Mouse (Mus musculus): ENCODE results near the gene Phka2. TPM values are rescaled to one million over a fixed set of nuclear protein-coding genes. Genes with fewer than 3 reads are reported as not detected.
A peak's percentile ranks its signal among the peaks of the same experiment; 100 is the strongest.

The Phka2 gene
- polyA plus RNA-seq, 1 experiment from 2014 or later = 9.8 TPM

DNA sequence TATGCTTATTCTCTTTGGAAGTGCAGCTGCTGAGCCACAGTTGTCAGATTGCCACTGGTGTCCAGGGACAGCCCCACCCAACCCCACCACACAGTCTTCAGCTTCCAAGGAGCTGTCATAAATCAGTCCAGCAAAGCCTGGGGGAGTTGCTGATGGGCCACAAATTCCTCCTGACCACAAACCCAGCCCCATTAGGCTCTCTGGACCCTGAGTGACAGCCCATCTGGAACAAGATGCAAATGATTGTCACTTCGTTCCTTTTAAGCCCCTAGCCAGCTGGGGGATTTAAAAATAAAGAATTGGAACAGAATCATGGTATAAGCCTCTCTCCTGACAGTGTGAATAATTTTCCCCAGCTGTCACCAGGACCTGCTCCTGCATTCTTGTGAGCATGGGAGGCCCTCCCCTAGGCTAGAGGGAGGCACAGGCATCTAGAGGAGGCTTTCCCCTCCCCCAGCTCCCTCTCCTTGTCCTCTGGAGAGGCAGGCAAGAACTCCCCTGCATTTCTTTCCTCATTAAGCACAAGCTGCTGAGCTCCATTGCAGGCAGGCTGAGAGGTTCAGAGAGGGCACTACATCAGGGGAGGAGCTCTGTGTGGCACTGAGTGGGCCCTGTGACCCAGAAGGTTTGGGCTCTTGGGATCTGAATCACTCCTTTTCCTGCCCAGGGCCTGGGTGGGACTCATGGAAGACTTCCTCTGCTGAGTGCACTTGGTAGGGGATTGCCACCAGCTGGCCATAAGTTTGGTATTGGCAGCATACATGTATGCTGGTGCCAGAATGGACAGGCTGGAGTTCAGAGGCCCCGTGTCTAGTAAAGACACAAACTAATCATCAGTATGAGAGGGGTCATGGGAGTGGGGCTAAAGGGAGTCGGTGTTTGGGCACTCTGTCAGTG is 96.8 kb downstream of the Phka2 start:
- H3K9me3 ChIP-seq (replicated peaks) = no peaks in the 10 kb centered on the region
- no peak overlapping the region for H3K4me2 ChIP-seq

DNA sequence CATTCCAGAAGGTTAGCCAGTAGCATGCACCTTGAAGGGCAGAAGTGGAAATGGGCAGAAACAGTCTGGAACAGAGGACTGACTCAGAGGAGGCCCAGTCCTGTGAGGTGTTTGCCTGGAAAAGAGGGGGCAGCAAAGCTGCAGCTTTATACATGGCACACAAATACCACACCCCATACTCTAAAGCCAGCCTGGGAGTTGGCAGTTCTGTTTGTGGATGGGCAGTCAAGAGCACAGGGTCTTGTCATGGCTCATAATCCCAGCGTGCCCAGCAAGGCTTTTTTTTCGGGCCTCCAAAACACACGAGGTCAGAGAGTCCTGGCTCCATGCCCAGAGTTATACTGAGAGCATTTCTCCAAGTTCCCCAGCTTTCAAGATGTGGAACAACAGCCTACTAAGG is 99.1 kb downstream of the Phka2 start:
- 42% methylated on average over 3 of the region's 3 CpGs for WGBS
- no peak overlapping the region for H3K27ac ChIP-seq (replicated peaks)
- no peak overlapping the region for H3K4me3 ChIP-seq (replicated peaks)
- H3K36me3 ChIP-seq = no peaks in the 10 kb centered on the region
- no peak overlapping the region for H3K9ac ChIP-seq (replicated peaks)
- ATAC-seq (ENCODE audit: low FRiP score) = no peak
- H3K9me3 ChIP-seq (replicated peaks) = no peaks in the 10 kb centered on the region
- H3K4me1 ChIP-seq = no peaks in the 10 kb centered on the region
- H3K27me3 ChIP-seq (replicated peaks) = peaks cover 10% of the 10 kb centered on the region; the same call in 1 of the 2 replicates
- H3K4me2 ChIP-seq = no peak overlapping the region

More for the DNA sequence above, 96.8 kb downstream of the Phka2 start:
- 34% methylated on average over 3 of the region's 3 CpGs for WGBS
- no peak overlapping the region for H3K4me3 ChIP-seq (replicated peaks)
- H3K27ac ChIP-seq (replicated peaks) = peak overlapping the region; percentile 33; the same call in 1 of the 2 replicates
- H3K27me3 ChIP-seq (replicated peaks) = peaks cover 5% of the 10 kb centered on the region; the same call in 1 of the 2 replicates
- H3K36me3 ChIP-seq = no peaks in the 10 kb centered on the region
- H3K4me1 ChIP-seq = no peaks in the 10 kb centered on the region
- H3K9ac ChIP-seq (replicated peaks) = no peak overlapping the region
- peak; percentile 72 for ATAC-seq (ENCODE audit: low FRiP score)

DNA sequence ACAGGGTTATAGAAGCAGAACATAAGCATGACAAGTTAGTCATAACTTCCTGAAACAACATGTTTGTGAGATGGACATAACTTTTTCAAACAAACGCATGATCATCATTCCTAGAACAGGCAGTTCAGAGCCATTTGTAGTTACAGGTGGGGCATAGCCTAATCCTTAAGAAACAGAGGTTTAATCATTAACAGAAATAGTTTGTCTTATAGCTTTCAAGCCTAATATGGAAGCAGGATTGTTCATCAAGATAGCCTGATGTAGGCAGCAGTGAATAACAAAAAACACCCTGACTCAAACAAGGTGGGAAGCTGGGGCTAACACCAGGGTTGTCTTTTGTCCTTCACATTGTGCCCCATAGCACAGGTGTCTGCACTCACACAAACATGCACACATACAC is 100.8 kb downstream of the Phka2 start:
- H3K36me3 ChIP-seq = no peaks in the 10 kb centered on the region
- no peaks in the 10 kb centered on the region for H3K4me1 ChIP-seq
- H3K27me3 ChIP-seq (replicated peaks) = peaks cover 10% of the 10 kb centered on the region; the same call in 1 of the 2 replicates
- H3K27ac ChIP-seq (replicated peaks) = no peak overlapping the region
- H3K4me2 ChIP-seq = no peak overlapping the region
- H3K9me3 ChIP-seq (replicated peaks) = no peaks in the 10 kb centered on the region
- no peak overlapping the region for H3K4me3 ChIP-seq (replicated peaks)
- WGBS = 94% methylated on average over 1 of the region's 1 CpGs
- ATAC-seq (ENCODE audit: low FRiP score) = no peak
- no peak overlapping the region for H3K9ac ChIP-seq (replicated peaks)

DNA sequence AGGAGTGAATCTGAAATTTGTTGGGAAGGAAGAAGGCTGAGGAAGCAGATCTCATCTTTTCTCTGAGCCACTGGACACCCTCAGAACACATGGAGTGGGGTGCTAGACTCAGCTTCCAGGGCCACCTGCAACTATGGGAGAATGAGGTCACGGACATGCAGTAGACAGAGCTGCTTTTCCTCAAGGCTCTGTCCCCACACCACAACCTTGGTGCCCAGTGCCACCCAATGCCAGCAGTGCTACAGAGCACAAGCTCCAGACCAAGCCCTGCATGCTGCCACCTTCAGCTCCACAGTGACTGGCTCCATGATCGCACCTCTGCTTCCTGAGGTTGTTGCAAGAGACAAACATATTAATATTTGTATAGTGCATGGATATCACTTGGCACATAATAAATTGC is 101.3 kb downstream of the Phka2 start:
- H3K9me3 ChIP-seq (replicated peaks) = no peaks in the 10 kb centered on the region
- no peak overlapping the region for H3K4me2 ChIP-seq
- H3K36me3 ChIP-seq = no peaks in the 10 kb centered on the region
- no peak overlapping the region for H3K4me3 ChIP-seq (replicated peaks)
- WGBS = 88% methylated on average over 2 of the region's 2 CpGs
- H3K27me3 ChIP-seq (replicated peaks) = peaks cover 10% of the 10 kb centered on the region; the same call in 1 of the 2 replicates
- no peaks in the 10 kb centered on the region for H3K4me1 ChIP-seq
- no peak overlapping the region for H3K27ac ChIP-seq (replicated peaks)
- ATAC-seq (ENCODE audit: low FRiP score) = no peak
- no peak overlapping the region for H3K9ac ChIP-seq (replicated peaks)

DNA sequence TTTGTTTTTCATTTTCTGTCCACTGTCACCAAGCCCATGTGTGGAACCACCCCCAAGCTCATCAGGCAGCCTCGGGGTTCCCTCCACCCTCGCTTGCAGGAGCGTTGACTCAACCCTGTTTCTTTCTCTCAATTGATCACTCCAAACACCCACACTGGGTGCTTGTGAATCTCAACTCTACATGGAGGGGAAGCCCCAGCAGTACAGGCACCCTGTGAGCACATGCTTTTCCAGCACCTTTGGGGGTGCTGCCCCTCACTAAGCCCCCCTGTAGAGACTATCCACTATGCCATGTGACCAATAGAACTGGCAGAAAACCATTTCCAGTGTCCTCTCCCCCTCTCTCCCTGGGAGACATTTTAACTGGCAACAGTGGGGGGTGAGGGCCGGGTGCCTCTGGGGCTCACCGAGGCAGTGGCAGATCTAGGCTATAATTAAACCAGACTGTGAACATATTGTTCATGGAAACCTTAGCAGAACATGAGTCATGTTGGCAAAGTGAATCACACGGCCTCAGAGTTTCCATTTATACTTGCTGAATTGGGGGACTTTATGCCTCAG is 102.1 kb downstream of the Phka2 start:
- WGBS = 57% methylated on average over 6 of the region's 6 CpGs
- Histone ChIP-seq H3K27ac (replicated peaks) (no peak overlapping the region), H3K9ac (replicated peaks) (no peak overlapping the region), H3K4me3 (replicated peaks) (no peak overlapping the region), H3K27me3 (replicated peaks) (peaks cover 10% of the 10 kb centered on the region; the same call in 1 of the 2 replicates), H3K4me2 (no peak overlapping the region), H3K9me3 (replicated peaks) (no peaks in the 10 kb centered on the region), H3K4me1 (no peaks in the 10 kb centered on the region), H3K36me3 (no peaks in the 10 kb centered on the region)
- no peak for ATAC-seq (ENCODE audit: low FRiP score)

DNA sequence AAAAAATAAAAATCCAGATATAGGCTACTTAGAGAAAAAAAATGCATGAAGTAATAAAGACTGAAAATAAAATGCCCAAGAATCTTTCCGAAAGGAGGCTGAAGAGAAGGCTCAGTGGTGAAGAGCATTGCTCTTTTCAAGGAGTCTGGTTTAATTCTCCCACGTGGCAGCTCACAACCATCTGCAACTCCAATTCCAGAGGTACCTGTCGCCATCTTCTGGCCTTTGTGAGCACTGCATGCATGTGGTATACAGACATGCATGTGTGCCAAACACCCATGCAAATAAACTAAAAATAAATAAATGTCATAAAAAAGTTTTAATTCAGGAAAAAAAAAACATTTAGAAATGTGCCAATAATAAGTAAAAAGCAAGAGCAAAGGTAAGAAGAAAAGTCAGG is 107.9 kb downstream of the Phka2 start:
- no peak overlapping the region for H3K4me3 ChIP-seq (replicated peaks)
- H3K4me1 ChIP-seq = no peaks in the 10 kb centered on the region
- H3K9me3 ChIP-seq (replicated peaks) = no peaks in the 10 kb centered on the region
- H3K27me3 ChIP-seq (replicated peaks) = peaks cover 11% of the 10 kb centered on the region; the same call in 1 of the 2 replicates
- no peaks in the 10 kb centered on the region for H3K36me3 ChIP-seq
- H3K27ac ChIP-seq (replicated peaks) = no peak overlapping the region
- no peak overlapping the region for H3K9ac ChIP-seq (replicated peaks)
- no peak for ATAC-seq (ENCODE audit: low FRiP score)
- 40% methylated on average over 3 of the region's 3 CpGs for WGBS
- H3K4me2 ChIP-seq = no peak overlapping the region

DNA sequence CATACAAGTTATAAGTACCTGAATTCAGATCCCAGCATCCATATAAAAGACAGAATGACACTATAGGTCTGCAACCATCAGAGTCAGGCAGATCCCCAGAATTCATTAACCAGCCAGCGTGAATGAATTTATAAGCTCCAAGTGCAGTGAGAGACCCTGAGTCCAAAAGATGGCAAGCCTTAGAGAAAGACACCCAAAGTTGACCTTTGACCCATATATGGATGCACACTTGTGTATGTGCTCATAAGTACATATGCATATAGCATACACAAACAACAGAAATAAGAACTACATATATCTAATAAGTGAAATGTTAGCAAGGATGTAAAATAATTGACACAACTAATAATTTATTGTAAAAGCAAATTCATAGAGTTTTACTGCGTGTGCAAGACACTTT is 108.5 kb downstream of the Phka2 start:
- ATAC-seq (ENCODE audit: low FRiP score) = no peak
- H3K4me3 ChIP-seq (replicated peaks) = no peak overlapping the region
- no peaks in the 10 kb centered on the region for H3K36me3 ChIP-seq
- H3K4me1 ChIP-seq = no peaks in the 10 kb centered on the region
- peaks cover 8% of the 10 kb centered on the region; the same call in 1 of the 2 replicates for H3K27me3 ChIP-seq (replicated peaks)
- 47% methylated on average over 2 of the region's 2 CpGs for WGBS
- no peak overlapping the region for H3K27ac ChIP-seq (replicated peaks)
- no peak overlapping the region for H3K4me2 ChIP-seq
- no peak overlapping the region for H3K9ac ChIP-seq (replicated peaks)
- no peaks in the 10 kb centered on the region for H3K9me3 ChIP-seq (replicated peaks)

DNA sequence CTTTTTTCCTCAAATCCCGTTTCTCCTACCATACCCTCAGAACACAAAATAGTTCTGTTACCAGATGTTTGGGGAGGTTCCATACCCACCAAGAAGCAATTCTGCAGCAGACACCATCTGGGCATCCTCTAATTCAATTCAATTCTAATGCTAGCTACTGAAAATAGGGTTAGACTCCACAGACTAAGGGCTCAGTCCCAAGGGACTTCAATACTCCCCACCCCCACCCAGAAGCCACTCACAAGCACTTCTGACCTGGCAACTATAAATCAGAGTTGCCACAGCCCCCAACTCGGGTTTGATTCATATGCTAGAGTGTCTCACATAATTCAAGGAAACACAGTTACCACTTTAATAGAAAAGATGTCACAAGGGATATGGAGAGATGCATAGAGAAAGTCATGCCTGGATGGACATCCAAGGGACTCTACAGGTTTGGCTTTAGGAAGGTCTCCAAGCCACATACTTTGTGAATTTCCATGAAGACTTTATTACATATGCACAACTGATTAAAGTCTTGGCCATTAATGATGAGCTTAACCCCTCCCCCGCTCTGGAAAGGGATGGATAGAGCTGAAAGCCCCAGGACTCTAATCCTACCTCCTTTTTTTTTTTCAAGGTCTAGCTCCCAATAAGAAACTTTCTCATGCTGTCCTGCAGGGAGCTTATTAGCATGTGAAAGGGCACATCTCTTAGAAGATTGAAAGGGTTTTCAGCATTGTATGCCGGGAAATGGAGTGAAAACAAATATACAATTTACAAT is 109.1 kb downstream of the Phka2 start:
- no peak for ATAC-seq (ENCODE audit: low FRiP score)
- H3K4me2 ChIP-seq = no peak overlapping the region
- no peak overlapping the region for H3K9ac ChIP-seq (replicated peaks)
- no peaks in the 10 kb centered on the region for H3K9me3 ChIP-seq (replicated peaks)
- 22% methylated on average over 4 of the region's 4 CpGs for WGBS
- no peak overlapping the region for H3K27ac ChIP-seq (replicated peaks)
- H3K4me1 ChIP-seq = no peaks in the 10 kb centered on the region
- H3K4me3 ChIP-seq (replicated peaks) = no peak overlapping the region
- peaks cover 8% of the 10 kb centered on the region; the same call in 1 of the 2 replicates for H3K27me3 ChIP-seq (replicated peaks)
- H3K36me3 ChIP-seq = no peaks in the 10 kb centered on the region

Other genes starting within 250 kb of the Phka2 start
- 3.0 and 4.5 TPM in 2 replicates for gene Adgrg2, start 111.5 kb upstream of the Phka2 start, polyA plus RNA-seq (2015; fragmentation: Nextera tagmentation; extraction: Ambion mirVana)
- gene Ppef1, start 233.6 kb downstream of the Phka2 start, polyA plus RNA-seq (2015; fragmentation: Nextera tagmentation; extraction: Ambion mirVana) = 12.4 and 13.8 TPM in 2 replicates